Mouse (Mus musculus) Patski (cell line): ENCODE results near the gene Prrt3. TPM values are rescaled to one million over a fixed set of nuclear protein-coding genes. Genes with fewer than 3 reads are reported as not detected.

Experiments used
- ATAC-seq: fragments of 100-300 bp; one replicate; pipeline ENCODE4 v1.8.0; 2021
- CTCF ChIA-PET: fragments of 350-600 bp; sonication (Branson Sonifier 250); formaldehyde crosslinking; loops from one replicate; lab custom pipeline; 2022; ENCODE audit warnings: inconsistent platforms; lab: Charles Lee
- POLR2A ChIA-PET: fragments of 350-600 bp; sonication (Branson Sonifier 250); formaldehyde crosslinking; loops from one replicate; lab custom pipeline; 2022; ENCODE audit warnings: antibody characterized with exemption, inconsistent platforms; lab: Charles Lee
- DNase-seq: peaks from one replicate; pipeline ENCODE4 v3.0.0-alpha.2; 2011; ENCODE audit warnings: low read depth, low spot score
- H3K27me3 ChIP-seq: fragments of 371-371 bp; one replicate; pipeline ENCODE4 v1.5.1; 2021
- CTCF ChIP-seq: fragments of 100-300 bp; IDR thresholded peaks from one replicate; pipeline ENCODE4 v1.5.1; 2021
- in situ Hi-C: fragments of 300-500 bp; cut with MboI; formaldehyde crosslinking; loops from 3 replicates; pipeline ENCODE4 v1.11.1; 2018; ENCODE audit warnings: low pct_unique_long_range_greater_than_20kb, mixed read lengths
- polyA plus RNA-seq: library from polyadenylated mRNA; unstranded; gene quantifications from one replicate; pipeline ENCODE4 v1.2.3, GENCODE M21; 2021

Prrt3 gene
- polyA plus RNA-seq = 0.63 TPM

- ChIA-PET CTCF (no interaction called here), POLR2A (no interaction called here)
- TF ChIP-seq CTCF = no peak
These were observed at the start of gene Prrt3 for GRCm38 (mm10) chr6:113501388-113502084. Prrt3 (minus strand) TSS chr6:113501931.

GRCm38 (mm10) chr6:113543906-113544481, 42.3 kb upstream of the Prrt3 start:
- ChIA-PET CTCF (no interaction called here), POLR2A (no interaction called here)
- no peaks in the 10 kb centered on the region for H3K27me3 ChIP-seq
- ATAC-seq = no peak
- no peak for TF ChIP-seq CTCF
- no peak for DNase-seq
- in situ Hi-C loops = no loop called here

More at GRCm38 (mm10) chr6:113501388-113502084, at the start of gene Prrt3:
- ATAC-seq = no peak
- DNase-seq = no peak
- H3K27me3 ChIP-seq = no peaks in the 10 kb centered on the region
- in situ Hi-C loops = no loop called here

- no peaks in the 10 kb centered on the region for H3K27me3 ChIP-seq
- DNase-seq (no peak), ATAC-seq (no peak)
- ChIA-PET POLR2A (no interaction called here), CTCF (interaction anchor here (1.4 kb wide), 1 partner anchor 19 kb away, joined by 3 read pairs; no protein-coding TSS in a partner anchor)
- TF ChIP-seq CTCF = peak; percentile 65
- in situ Hi-C loops = no loop called here
These were observed 39.9 kb upstream of the Prrt3 start for GRCm38 (mm10) chr6:113541610-113542009.

- DNase-seq (no peak), ATAC-seq (no peak)
- POLR2A ChIA-PET = no interaction called here
- CTCF ChIA-PET = no interaction called here
- no peaks in the 10 kb centered on the region for H3K27me3 ChIP-seq
- in situ Hi-C loops = no loop called here
- no peak for TF ChIP-seq CTCF
These were observed 33.2 kb upstream of the Prrt3 start for GRCm38 (mm10) chr6:113534886-113535285.

GRCm38 (mm10) chr6:113531840-113532404, 30.2 kb upstream of the Prrt3 start:
- ATAC-seq = no peak
- TF ChIP-seq CTCF = no peak
- no peaks in the 10 kb centered on the region for H3K27me3 ChIP-seq
- in situ Hi-C loops = no loop called here
- ChIA-PET CTCF (interaction anchor here (1.4 kb wide), 1 partner anchor 90 kb away, joined by 3 read pairs; the partner anchor contains the start of gene Jagn1), POLR2A (interaction anchor here (1.6 kb wide), 1 partner anchor 91 kb away, joined by 3 read pairs; no protein-coding TSS in a partner anchor)
- no peak for DNase-seq

- in situ Hi-C loops = no loop called here
- CTCF ChIA-PET = interaction anchor here (0.8 kb wide), 1 partner anchor 65 kb away, joined by 3 read pairs; no protein-coding TSS in a partner anchor
- ATAC-seq (peak; percentile 69), DNase-seq (no peak)
- POLR2A ChIA-PET = interaction anchor here (1.6 kb wide), 1 partner anchor 91 kb away, joined by 3 read pairs; no protein-coding TSS in a partner anchor
- TF ChIP-seq CTCF = no peak
- no peaks in the 10 kb centered on the region for H3K27me3 ChIP-seq
These were observed 29.5 kb upstream of the Prrt3 start, which contains the start of the genes Emc3 and Fancd2 for GRCm38 (mm10) chr6:113530932-113531839. Emc3 (minus strand) TSS chr6:113531652. Fancd2 (plus strand) TSS chr6:113531682.

GRCm38 (mm10) chr6:113523420-113523819, 21.7 kb upstream of the Prrt3 start:
- no peaks in the 10 kb centered on the region for H3K27me3 ChIP-seq
- in situ Hi-C loops = no loop called here
- ATAC-seq (no peak), DNase-seq (no peak)
- TF ChIP-seq CTCF = no peak
- ChIA-PET POLR2A (no interaction called here), CTCF (interaction anchor here (1.1 to 1.3 kb wide), 2 partner anchors 36 to 86 kb away, joined by 3 to 4 read pairs; no protein-coding TSS in a partner anchor)

GRCm38 (mm10) chr6:113522310-113522709, 20.6 kb upstream of the Prrt3 start:
- no peaks in the 10 kb centered on the region for H3K27me3 ChIP-seq
- no peak for ATAC-seq
- ChIA-PET POLR2A (no interaction called here), CTCF (interaction anchor here (1.0 to 1.3 kb wide), 3 partner anchors 9 to 81 kb away, joined by 3 to 4 read pairs (median 4); no protein-coding TSS in a partner anchor)
- in situ Hi-C loops = no loop called here
- no peak for TF ChIP-seq CTCF
- DNase-seq = no peak

GRCm38 (mm10) chr6:113517434-113518080, 15.8 kb upstream of the Prrt3 start:
- CTCF ChIA-PET = no interaction called here
- DNase-seq (no peak), ATAC-seq (no peak)
- TF ChIP-seq CTCF = no peak
- no peaks in the 10 kb centered on the region for H3K27me3 ChIP-seq
- POLR2A ChIA-PET = no interaction called here
- in situ Hi-C loops = no loop called here

GRCm38 (mm10) chr6:113514600-113514999, 12.9 kb upstream of the Prrt3 start:
- DNase-seq (no peak), ATAC-seq (no peak)
- in situ Hi-C loops = no loop called here
- TF ChIP-seq CTCF = no peak
- POLR2A ChIA-PET = no interaction called here
- no peaks in the 10 kb centered on the region for H3K27me3 ChIP-seq
- CTCF ChIA-PET = no interaction called here
